Mouse (Mus musculus) MEL-GATA-1-ER (cell line): ENCODE data around the gene Rinl.

Experiments used
- DNase-seq: peaks from one replicate; pipeline ENCODE4 v3.0.0-alpha.2; 2012; ENCODE audit warnings: low read depth; ENCODE audit errors: extremely low read depth

Rinl gene

GRCm38 (mm10) chr7:28788307-28789195 is at the start of gene Rinl:
TSS of gene Rinl (plus strand) at chr7:28788969.
- DNase-seq = no peak

DNA sequence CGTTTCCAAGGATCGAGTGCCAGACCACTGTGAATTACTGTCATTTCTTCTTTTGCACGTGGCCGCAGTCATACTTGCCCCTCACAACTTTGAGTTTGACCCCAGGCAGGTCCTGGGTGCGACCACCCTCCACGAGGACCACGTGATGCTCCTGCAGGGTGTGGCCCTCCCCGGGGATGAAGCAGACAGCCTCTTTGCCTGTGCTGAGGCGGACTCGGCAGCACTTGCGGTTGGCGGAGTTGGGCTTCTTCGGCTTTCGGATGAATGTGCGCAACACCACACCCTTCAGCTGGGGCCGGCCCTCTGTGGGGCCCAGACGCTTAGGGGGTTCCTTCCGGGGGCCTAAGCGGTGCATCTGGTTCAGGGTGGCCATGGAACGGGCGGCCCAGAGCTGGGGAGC is 48.9 kb upstream of the Rinl start:
- DNase-seq = no peak

GRCm38 (mm10) chr7:28740949-28741348 is 47.8 kb upstream of the Rinl start:
- no peak for DNase-seq

DNA sequence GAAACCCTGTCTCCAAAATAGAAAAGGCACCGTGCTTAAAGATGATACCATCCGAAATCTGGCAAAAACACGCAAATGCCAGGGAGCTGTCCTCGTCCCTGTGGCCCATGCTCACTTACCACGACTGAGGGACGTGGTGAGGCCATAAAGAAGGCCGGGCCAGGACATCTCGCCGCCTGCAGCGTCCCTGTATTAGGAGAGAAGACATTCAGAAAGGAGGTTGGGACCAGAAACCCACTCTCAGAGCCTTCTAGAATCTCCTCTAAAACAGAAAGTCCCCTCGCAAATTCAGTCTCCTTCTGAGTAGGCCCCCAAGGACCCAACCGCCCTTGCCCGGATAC is 47.4 kb upstream of the Rinl start:
- no peak for DNase-seq

DNA sequence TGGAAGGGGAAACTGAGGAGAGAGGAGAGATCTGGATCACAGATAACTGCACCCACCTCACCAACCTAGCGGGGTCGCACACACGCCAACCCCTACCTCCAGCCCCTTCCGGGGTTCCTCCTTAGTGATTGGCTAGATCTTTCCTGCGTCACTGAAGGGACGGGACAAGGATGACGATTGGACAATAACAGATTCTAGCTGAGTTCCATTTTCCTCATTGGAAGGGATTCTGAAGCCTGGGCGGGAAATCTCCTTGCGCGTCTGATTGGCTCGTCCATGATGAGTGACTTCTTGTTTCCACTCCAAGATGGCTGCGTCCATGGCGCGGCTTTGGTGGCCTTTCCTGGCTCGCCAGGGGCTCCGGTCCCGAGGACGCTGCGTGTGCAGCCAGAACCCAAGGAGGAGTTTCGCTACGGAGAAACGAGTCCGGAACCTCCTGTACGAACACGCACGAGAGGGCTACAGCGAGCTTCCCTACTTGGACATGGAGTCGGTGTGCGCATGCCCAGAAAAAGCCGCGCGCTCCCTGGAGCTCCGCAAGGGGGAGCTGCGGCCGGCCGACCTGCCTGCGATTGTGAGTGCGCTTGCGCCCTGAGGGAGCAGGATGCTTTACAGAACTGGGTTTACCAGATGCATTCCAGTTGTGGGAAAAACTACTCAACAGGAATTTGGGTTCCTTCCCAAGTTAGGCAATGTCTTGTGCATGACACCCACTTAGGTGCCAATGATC is 46.9 kb upstream of the Rinl start, which contains the start of the genes Mrps12 and Sars2:
Mrps12 (minus strand) TSS at position 112 of the 730 bp plus-strand sequence.
Sars2 (plus strand) TSS at position 284 of the 730 bp plus-strand sequence.
- peak; percentile 99 for DNase-seq

- DNase-seq = no peak
Measured at GRCm38 (mm10) chr7:28749935-28750334, 38.8 kb upstream of the Rinl start.

- no peak for DNase-seq
Measured at GRCm38 (mm10) chr7:28756079-28756478, 32.7 kb upstream of the Rinl start, which contains the start of gene Ccer2. TSS of gene Ccer2 (plus strand) at chr7:28756174.

- no peak for DNase-seq
Measured at GRCm38 (mm10) chr7:28758623-28759022, 30.1 kb upstream of the Rinl start.

DNA sequence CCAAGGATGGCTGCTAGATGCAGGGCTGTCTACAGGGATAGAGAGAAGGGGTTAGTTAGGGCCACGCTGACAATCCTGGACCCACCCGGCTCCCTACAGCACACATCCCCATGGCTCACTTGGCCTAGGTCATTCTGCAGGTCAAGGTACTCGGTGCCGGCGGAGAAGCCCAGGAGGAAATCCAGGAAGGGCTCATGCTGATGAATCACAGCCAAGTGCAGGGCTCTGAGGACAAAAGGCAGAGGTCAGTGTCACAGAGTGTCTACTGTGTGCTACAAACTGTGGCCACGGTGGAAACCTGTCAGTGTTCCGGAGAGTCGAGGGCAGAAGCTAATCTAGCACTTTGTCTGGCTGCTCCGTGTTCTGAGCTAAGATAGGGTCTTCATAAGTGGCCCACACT is 26.9 kb upstream of the Rinl start:
- no peak for DNase-seq

DNA sequence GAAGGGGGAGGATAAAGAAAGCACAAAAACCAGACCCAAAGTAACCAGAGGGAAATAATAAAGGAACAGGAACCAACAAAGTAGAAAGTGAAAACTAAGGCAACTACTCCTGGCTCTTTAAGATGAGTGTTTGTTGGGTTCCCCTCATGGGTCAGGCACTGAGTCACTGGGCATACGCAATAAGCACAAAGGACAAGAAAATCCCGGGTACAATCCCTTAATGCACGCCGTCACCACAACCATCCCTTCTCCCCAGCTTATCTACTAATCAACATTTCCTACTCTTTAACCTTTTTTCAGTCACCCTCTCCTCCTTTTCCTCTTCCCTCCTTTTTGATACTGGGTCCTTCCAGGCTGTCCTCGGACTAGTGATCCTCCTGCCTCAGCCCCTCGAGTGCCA is 23.6 kb upstream of the Rinl start:
- no peak for DNase-seq

GRCm38 (mm10) chr7:28766173-28766879 is 22.4 kb upstream of the Rinl start, which contains the start of gene Sirt2:
TSS of gene Sirt2 (plus strand) at chr7:28766735.
- DNase-seq = peak; percentile 99

GRCm38 (mm10) chr7:28766910-28767309 is 21.9 kb upstream of the Rinl start:
- no peak for DNase-seq

DNA sequence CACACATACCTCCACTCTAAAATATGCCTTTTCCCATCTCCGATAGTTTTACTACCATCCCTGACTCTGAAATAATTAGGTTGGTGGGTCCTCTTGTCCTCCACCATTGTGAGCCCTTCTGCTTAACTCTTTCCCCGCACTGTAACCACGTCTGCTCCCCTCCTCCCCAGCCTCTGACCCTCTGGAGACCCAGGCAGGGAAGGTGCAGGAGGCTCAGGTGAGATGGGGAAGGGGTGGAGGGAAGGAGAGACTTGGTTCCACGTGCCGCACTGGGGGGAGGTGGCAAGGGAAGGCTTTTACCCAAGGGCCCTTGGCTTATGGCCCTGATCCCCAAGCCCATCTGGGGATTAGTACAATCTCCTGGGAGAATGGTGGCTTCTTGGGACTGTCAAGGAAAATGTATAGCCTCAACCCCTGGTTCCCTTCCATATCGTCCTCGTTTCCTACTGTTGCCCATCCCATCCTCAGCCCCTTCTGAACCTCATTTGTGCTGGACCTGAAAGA is 21.3 kb upstream of the Rinl start, which contains the start of gene Nfkbib:
Nfkbib (minus strand) TSS at position 51 of the 504 bp plus-strand sequence.
- no peak for DNase-seq

DNA sequence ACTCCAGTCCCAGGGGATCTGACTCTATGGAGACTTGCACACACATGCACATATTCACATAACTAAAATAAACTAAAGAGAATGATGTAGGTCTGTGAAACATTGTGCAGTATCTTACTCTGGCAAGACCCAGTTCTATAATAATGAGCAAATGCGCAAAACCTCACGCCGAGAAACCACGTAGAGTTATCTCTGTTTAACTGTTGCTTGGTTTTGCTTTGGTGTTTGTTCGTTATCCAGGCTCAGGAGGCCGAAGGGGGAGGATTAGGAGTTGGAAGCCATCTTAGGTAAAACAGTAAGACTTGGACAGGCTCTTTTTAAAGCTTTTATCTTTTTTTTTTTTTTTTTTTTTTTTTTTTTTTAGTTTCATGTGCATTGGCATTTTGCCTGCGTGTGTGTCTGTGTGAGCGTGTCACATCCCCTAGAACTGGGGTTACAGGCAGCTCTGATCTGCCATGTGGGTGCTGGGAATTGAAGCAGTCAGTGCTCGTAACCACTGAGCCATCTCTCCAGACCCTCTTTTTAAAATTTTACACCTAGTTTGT is 19.3 kb upstream of the Rinl start:
- DNase-seq = peak; percentile 41

DNA sequence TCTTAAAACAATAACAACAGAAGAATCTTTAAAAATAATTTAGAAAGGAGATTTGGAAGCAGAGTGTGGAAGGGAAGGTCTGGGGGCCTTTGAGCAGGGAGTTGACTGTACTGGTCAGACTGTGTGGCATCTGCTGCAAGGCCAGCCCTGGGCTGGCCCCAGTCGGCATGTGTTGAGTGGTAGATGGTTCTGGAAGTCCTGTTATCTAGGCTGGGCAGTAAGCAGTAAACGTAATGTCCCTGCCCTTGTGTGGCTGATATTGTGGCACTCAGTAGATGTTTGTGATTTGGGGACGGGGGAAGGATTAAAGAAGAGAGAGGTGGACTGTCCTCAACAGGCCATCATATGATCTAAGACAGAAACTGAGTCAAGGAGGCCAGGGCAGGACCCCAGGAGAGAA is 18.5 kb upstream of the Rinl start:
- DNase-seq = no peak

GRCm38 (mm10) chr7:28771867-28772266 is 16.9 kb upstream of the Rinl start:
- DNase-seq = no peak

GRCm38 (mm10) chr7:28773163-28773562 is 15.6 kb upstream of the Rinl start:
- no peak for DNase-seq

GRCm38 (mm10) chr7:28774164-28774563 is 14.6 kb upstream of the Rinl start:
- DNase-seq = no peak

- DNase-seq = no peak
Measured at GRCm38 (mm10) chr7:28775129-28775528, 13.6 kb upstream of the Rinl start.

DNA sequence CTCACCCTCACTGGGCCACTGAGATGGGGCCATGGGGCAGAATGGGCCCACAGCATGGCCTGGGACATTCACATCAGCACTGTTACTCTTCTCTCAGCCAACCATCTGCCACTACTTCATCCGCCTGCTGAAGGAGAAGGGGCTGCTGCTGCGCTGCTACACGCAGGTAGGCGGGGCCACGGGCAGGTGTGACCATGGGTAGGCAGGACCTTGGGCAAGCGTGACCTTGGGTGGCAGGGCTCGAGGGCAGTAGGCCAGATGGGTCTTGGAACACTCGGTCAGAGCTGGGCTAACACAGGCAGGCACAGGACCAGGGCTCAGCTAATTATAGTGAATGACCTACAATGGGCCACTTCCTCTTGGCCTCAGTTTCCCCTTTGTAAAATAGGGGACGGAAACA is 9.9 kb upstream of the Rinl start:
- DNase-seq = no peak

- DNase-seq = peak; percentile 64
Measured at GRCm38 (mm10) chr7:28780067-28780658, 8.6 kb upstream of the Rinl start.
